ENCODE assay signal across 9 mouse cellular contexts in the genomic region with DNA sequence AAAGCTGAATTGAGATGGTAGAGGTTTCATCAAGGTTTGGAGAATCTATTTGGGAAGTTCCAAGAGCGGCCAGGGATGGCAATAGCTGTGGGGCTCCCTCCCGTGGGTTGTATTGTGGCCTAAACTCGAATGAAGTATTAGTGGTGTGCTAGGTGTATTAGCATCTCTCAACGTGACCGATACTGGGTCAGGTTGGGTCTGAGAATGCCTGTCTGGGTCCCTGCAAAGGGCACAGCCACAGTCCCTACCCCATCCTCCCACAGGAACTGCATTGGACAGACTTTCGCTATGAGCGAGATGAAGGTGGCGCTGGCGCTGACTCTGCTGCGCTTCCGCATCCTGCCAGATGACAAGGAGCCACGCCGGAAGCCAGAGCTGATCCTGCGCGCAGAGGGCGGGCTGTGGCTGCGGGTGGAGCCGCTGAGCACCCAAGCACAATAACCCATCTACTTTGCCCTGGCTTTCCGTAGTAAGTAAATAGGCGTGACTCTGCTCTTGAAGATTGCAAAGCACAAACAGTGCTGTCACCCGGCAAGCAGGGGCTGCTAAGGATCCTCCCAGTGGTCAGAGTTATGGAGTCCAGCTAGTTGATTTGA. TPM values are rescaled to one million over a fixed set of nuclear protein-coding genes. Genes with fewer than 3 reads are reported as not detected.
DNase-seq lines count a peak whose midpoint lies in the region; ATAC-seq and TF ChIP-seq lines count a peak whose summit lies in the region.
"Had no signal": no experiment of that assay in that cellular context is flagged by ENCODE, and none has a peak within 500 bp of the region (broad histone marks: within the 10 kb centered on the region; RNA-seq: fewer than 3 reads in every experiment).

No protein-coding gene starts in this region.

- ATAC-seq in heart, embryonic 12.5 days (ENCODE audit: insufficient number of reproducible peaks, low FRiP score): no peak
- ATAC-seq in embryonic facial prominence, embryonic 14.5 days (ENCODE audit: low read depth): no peak
- no peak for ATAC-seq in liver, embryonic 12.5 days
- ATAC-seq in cerebellum, adult (ENCODE audit: insufficient number of reproducible peaks, low FRiP score, low TSS enrichment): no peak
- no peak for ATAC-seq in kidney, embryonic 14.5 days (ENCODE audit: low FRiP score, low TSS enrichment)

- peak; percentile 45; the same call in 1 of the 2 replicates for TF ChIP-seq POLR2A in small intestine, adult 2 months (IDR thresholded peaks at IDR 0.05; ENCODE audit: low read depth, low read length)

- H3K27me3 ChIP-seq in heart, embryonic 12.5 days (replicated peaks): no peaks in the 10 kb centered on the region
- no peaks in the 10 kb centered on the region for H3K27me3 ChIP-seq in embryonic facial prominence, embryonic 14.5 days (replicated peaks; ENCODE audit: control insufficient read depth, insufficient read depth, low read length)
- no peaks in the 10 kb centered on the region for H3K27me3 ChIP-seq in liver, embryonic 12.5 days (replicated peaks)
- H3K27me3 ChIP-seq in small intestine, adult 2 months (ENCODE audit: control insufficient read depth, insufficient read depth, low read length): no peaks in the 10 kb centered on the region
- H3K27me3 ChIP-seq in kidney, embryonic 14.5 days (ENCODE audit: control insufficient read depth, insufficient read depth, low read length): no peaks in the 10 kb centered on the region

- H3K27ac ChIP-seq in heart, embryonic 12.5 days (ENCODE audit: poor library complexity, severe bottlenecking): no peak overlapping the region
- no peak overlapping the region for H3K27ac ChIP-seq in embryonic facial prominence, embryonic 14.5 days (replicated peaks; ENCODE audit: low read depth, low read length)
- H3K27ac ChIP-seq in liver, embryonic 12.5 days: no peak overlapping the region
- peak overlapping the region; percentile 56 for H3K27ac ChIP-seq in small intestine, adult 2 months (ENCODE audit: insufficient read depth, low read depth, low read length)
- H3K27ac ChIP-seq in kidney, embryonic 14.5 days (ENCODE audit: low read depth, low read length): no peak overlapping the region

- DNase-seq in heart, postnatal 4 days: no peak
- DNase-seq in embryonic facial prominence, embryonic 14.5 days (ENCODE audit: low spot score): peak; percentile 2
- DNase-seq in testis, postnatal 14 days (ENCODE audit: low spot score): no peak

- no peak overlapping the region for H3K4me3 ChIP-seq in heart, embryonic 12.5 days
- H3K4me3 ChIP-seq in embryonic facial prominence, embryonic 14.5 days (ENCODE audit: low read depth, low read length): no peak overlapping the region
- H3K4me3 ChIP-seq in liver, embryonic 12.5 days: no peak overlapping the region
- H3K4me3 ChIP-seq in small intestine, adult 2 months (ENCODE audit: low read depth, low read length): peak overlapping the region; percentile 36
- no peak overlapping the region for H3K4me3 ChIP-seq in kidney, embryonic 14.5 days (ENCODE audit: low read length)

- H3K4me2 ChIP-seq in heart, embryonic 12.5 days: peak overlapping the region; percentile 39
- H3K4me2 ChIP-seq in embryonic facial prominence, embryonic 14.5 days (ENCODE audit: low read depth, low read length): peak overlapping the region; percentile 18; the same call in 1 of the 2 replicates
- H3K4me2 ChIP-seq in liver, embryonic 12.5 days: peak overlapping the region; percentile 6; the same call in 1 of the 2 replicates
- H3K4me2 ChIP-seq in kidney, embryonic 14.5 days (replicated peaks; ENCODE audit: low read depth, low read length): no peak overlapping the region

- no peaks in the 10 kb centered on the region for H3K4me1 ChIP-seq in heart, embryonic 12.5 days (replicated peaks)
- H3K4me1 ChIP-seq in embryonic facial prominence, embryonic 14.5 days (ENCODE audit: control insufficient read depth, insufficient read depth, low read length): no peaks in the 10 kb centered on the region
- H3K4me1 ChIP-seq in liver, embryonic 12.5 days: no peaks in the 10 kb centered on the region
- H3K4me1 ChIP-seq in small intestine, adult 2 months (ENCODE audit: control insufficient read depth, insufficient read depth, insufficient read length, low read length): peaks cover 5% of the 10 kb centered on the region; the same call in 1 of the 2 replicates
- H3K4me1 ChIP-seq in kidney, embryonic 14.5 days (ENCODE audit: control insufficient read depth, insufficient read depth, low read length): no peaks in the 10 kb centered on the region

- H3K9me3 ChIP-seq in heart, embryonic 12.5 days (replicated peaks): no peaks in the 10 kb centered on the region
- H3K9me3 ChIP-seq in embryonic facial prominence, embryonic 14.5 days (ENCODE audit: control insufficient read depth, low read length): no peaks in the 10 kb centered on the region
- no peaks in the 10 kb centered on the region for H3K9me3 ChIP-seq in liver, embryonic 12.5 days (replicated peaks)
- no peaks in the 10 kb centered on the region for H3K9me3 ChIP-seq in kidney, embryonic 14.5 days (ENCODE audit: control insufficient read depth, low read length)

- H3K36me3 ChIP-seq in heart, embryonic 12.5 days: no peaks in the 10 kb centered on the region
- no peaks in the 10 kb centered on the region for H3K36me3 ChIP-seq in embryonic facial prominence, embryonic 14.5 days (ENCODE audit: control insufficient read depth, insufficient read depth, low read length)
- no peaks in the 10 kb centered on the region for H3K36me3 ChIP-seq in liver, embryonic 12.5 days
- peaks cover 7% of the 10 kb centered on the region; the same call in 1 of the 2 replicates for H3K36me3 ChIP-seq in small intestine, adult 2 months (ENCODE audit: control insufficient read depth, insufficient read depth, low read length)
- no peaks in the 10 kb centered on the region for H3K36me3 ChIP-seq in kidney, embryonic 14.5 days (ENCODE audit: control insufficient read depth, insufficient read depth, low read length)

- TF ChIP-seq CTCF in small intestine, adult 2 months (IDR thresholded peaks at IDR 0.05; ENCODE audit: extremely low read depth, insufficient read length, insufficient replicate concordance, low read depth, low read length): no peak

- H3K9ac ChIP-seq in heart, embryonic 12.5 days: no peak overlapping the region
- no peak overlapping the region for H3K9ac ChIP-seq in embryonic facial prominence, embryonic 14.5 days (ENCODE audit: low read depth, low read length)
- H3K9ac ChIP-seq in liver, embryonic 12.5 days: no peak overlapping the region
- no peak overlapping the region for H3K9ac ChIP-seq in kidney, embryonic 14.5 days (ENCODE audit: low read depth, low read length)

- WGBS in heart, embryonic 12.5 days: 38% methylated on average over 21 of the region's 21 CpGs
- 37% methylated on average over 19 of the region's 21 CpGs for WGBS in embryonic facial prominence, embryonic 14.5 days
- 26% methylated on average over 21 of the region's 21 CpGs for WGBS in liver, embryonic 12.5 days (ENCODE audit: insufficient replicate concordance)
- 23% methylated on average over 21 of the region's 21 CpGs for WGBS in small intestine, adult 2 months
- 52% methylated on average over 21 of the region's 21 CpGs for WGBS in kidney, embryonic 14.5 days

RNA-seq across cellular contexts. Expression of gene Cyp4f15, which starts 9.3 kb away (rescaled TPM):
- 0.23 and 0.38 TPM in 2 replicates for polyA plus RNA-seq in heart, embryonic 12.5 days (2016; fragmentation: Nextera tagmentation; extraction: Ambion mirVana)
- total RNA-seq in heart, postnatal 4 days (2021): not detected
- 0.71 and 0.75 TPM in 2 replicates for polyA plus RNA-seq in embryonic facial prominence, embryonic 14.5 days (2014; fragmentation: Nextera tagmentation; extraction: Ambion mirVana)
- 2.3 and 2.7 TPM in 2 replicates for polyA plus RNA-seq in liver, embryonic 12.5 days (2016; fragmentation: Nextera tagmentation; extraction: Ambion mirVana)
- 0.57 and 2.3 TPM in 2 replicates for polyA plus RNA-seq in small intestine, adult 2 months (2012; rRNA removed)
- polyA plus RNA-seq in kidney, embryonic 14.5 days (2014; fragmentation: Nextera tagmentation; extraction: Ambion mirVana): not detected in 2 replicates
- polyA plus RNA-seq: C2C12 had no signal

RNA-seq across cellular contexts. Expression of gene Cyp4f40, which starts 17.4 kb away (rescaled TPM):
- not detected in 2 replicates for polyA plus RNA-seq in heart, embryonic 12.5 days (2016; fragmentation: Nextera tagmentation; extraction: Ambion mirVana)
- not detected for total RNA-seq in heart, postnatal 4 days (2021)
- polyA plus RNA-seq in embryonic facial prominence, embryonic 14.5 days (2014; fragmentation: Nextera tagmentation; extraction: Ambion mirVana): not detected in 2 replicates
- polyA plus RNA-seq in liver, embryonic 12.5 days (2016; fragmentation: Nextera tagmentation; extraction: Ambion mirVana): not detected in 2 replicates
- polyA plus RNA-seq in small intestine, adult 2 months (2012; rRNA removed): 20.5 and 87.7 TPM in 2 replicates
- polyA plus RNA-seq in kidney, embryonic 14.5 days (2014; fragmentation: Nextera tagmentation; extraction: Ambion mirVana): not detected in 2 replicates

RNA-seq across cellular contexts. Expression of gene Cyp4f37, which starts 55.0 kb away (rescaled TPM):
- not detected in 2 replicates for polyA plus RNA-seq in heart, embryonic 12.5 days (2016; fragmentation: Nextera tagmentation; extraction: Ambion mirVana)
- not detected for total RNA-seq in heart, postnatal 4 days (2021)
- polyA plus RNA-seq in embryonic facial prominence, embryonic 14.5 days (2014; fragmentation: Nextera tagmentation; extraction: Ambion mirVana): not detected in 2 replicates
- polyA plus RNA-seq in liver, embryonic 12.5 days (2016; fragmentation: Nextera tagmentation; extraction: Ambion mirVana): not detected in 2 replicates
- polyA plus RNA-seq in small intestine, adult 2 months (2012; rRNA removed): not detected in 2 replicates
- not detected in 2 replicates for polyA plus RNA-seq in kidney, embryonic 14.5 days (2014; fragmentation: Nextera tagmentation; extraction: Ambion mirVana)
- polyA plus RNA-seq: C2C12 had no signal

Comparison
In these comparisons a context has a peak if more than half of its experiments do, and no peak if none do; other contexts are left out.
1. RNA of gene Cyp4f40, which starts 17.4 kb away (polyA plus RNA-seq): 20.5 to 87.7 TPM in small intestine, adult 2 months; not detected in embryonic facial prominence, embryonic 14.5 days, not detected in liver, embryonic 12.5 days, not detected in heart, embryonic 12.5 days and not detected in kidney, embryonic 14.5 days; every median in the first group is over 10 times any median in the second.